Mouse (Mus musculus): ENCODE measurements around the gene Lsamp.

Gene Lsamp

GRCm38 (mm10) chr16:40182918-40183317, 198.8 kb downstream of the Lsamp start:
- DNase-seq (ENCODE audit: low read depth, low spot score), result no peak
- Histone ChIP-seq H3K27me3 (ENCODE audit: control insufficient read depth, insufficient read depth, low read length, poor library complexity, severe bottlenecking) (no peaks in the 10 kb centered on the region), H3K36me3 (ENCODE audit: control insufficient read depth, insufficient read depth, low read length, poor library complexity, severe bottlenecking) (no peaks in the 10 kb centered on the region)

GRCm38 (mm10) chr16:40187987-40188590, 203.9 kb downstream of the Lsamp start:
- DNase-seq (ENCODE audit: low read depth, low spot score), result no peak
- no peaks in the 10 kb centered on the region for H3K27me3 ChIP-seq (ENCODE audit: control insufficient read depth, insufficient read depth, low read length, poor library complexity, severe bottlenecking)
- no peaks in the 10 kb centered on the region for H3K36me3 ChIP-seq (ENCODE audit: control insufficient read depth, insufficient read depth, low read length, poor library complexity, severe bottlenecking)

- Histone ChIP-seq H3K36me3 (ENCODE audit: control insufficient read depth, insufficient read depth, low read length, poor library complexity, severe bottlenecking) (no peaks in the 10 kb centered on the region), H3K27me3 (ENCODE audit: control insufficient read depth, insufficient read depth, low read length, poor library complexity, severe bottlenecking) (no peaks in the 10 kb centered on the region)
- DNase-seq (ENCODE audit: low read depth, low spot score), result no peak
Observed at GRCm38 (mm10) chr16:40194401-40194800, 210.2 kb downstream of the Lsamp start.

- Histone ChIP-seq H3K27me3 (ENCODE audit: control insufficient read depth, insufficient read depth, low read length, poor library complexity, severe bottlenecking) (no peaks in the 10 kb centered on the region), H3K36me3 (ENCODE audit: control insufficient read depth, insufficient read depth, low read length, poor library complexity, severe bottlenecking) (no peaks in the 10 kb centered on the region)
- DNase-seq (ENCODE audit: low read depth, low spot score), result no peak
Observed at GRCm38 (mm10) chr16:40194839-40195238, 210.7 kb downstream of the Lsamp start.

- no peak for DNase-seq (ENCODE audit: low read depth, low spot score)
- Histone ChIP-seq H3K27me3 (ENCODE audit: control insufficient read depth, insufficient read depth, low read length, poor library complexity, severe bottlenecking) (no peaks in the 10 kb centered on the region), H3K36me3 (ENCODE audit: control insufficient read depth, insufficient read depth, low read length, poor library complexity, severe bottlenecking) (no peaks in the 10 kb centered on the region)
Observed at GRCm38 (mm10) chr16:40228627-40229026, 244.5 kb downstream of the Lsamp start.

GRCm38 (mm10) chr16:40233066-40233465, 248.9 kb downstream of the Lsamp start:
- H3K36me3 ChIP-seq (ENCODE audit: control insufficient read depth, insufficient read depth, low read length, poor library complexity, severe bottlenecking), result no peaks in the 10 kb centered on the region
- no peak for DNase-seq (ENCODE audit: low read depth, low spot score)

GRCm38 (mm10) chr16:40234151-40234895, 250.2 kb downstream of the Lsamp start:
- H3K36me3 ChIP-seq (ENCODE audit: control insufficient read depth, insufficient read depth, low read length, poor library complexity, severe bottlenecking), result no peaks in the 10 kb centered on the region
- H3K27me3 ChIP-seq (ENCODE audit: control insufficient read depth, insufficient read depth, low read length, poor library complexity, severe bottlenecking), result no peaks in the 10 kb centered on the region
- no peak for DNase-seq (ENCODE audit: low read depth, low spot score)

More at GRCm38 (mm10) chr16:40233066-40233465, 248.9 kb downstream of the Lsamp start:
- no peaks in the 10 kb centered on the region for H3K27me3 ChIP-seq (ENCODE audit: control insufficient read depth, insufficient read depth, low read length, poor library complexity, severe bottlenecking)

- H3K36me3 ChIP-seq (ENCODE audit: control insufficient read depth, insufficient read depth, low read length, poor library complexity, severe bottlenecking), result no peaks in the 10 kb centered on the region
- no peaks in the 10 kb centered on the region for H3K27me3 ChIP-seq (ENCODE audit: control insufficient read depth, insufficient read depth, low read length, poor library complexity, severe bottlenecking)
- DNase-seq (ENCODE audit: low read depth, low spot score), result no peak
Observed at GRCm38 (mm10) chr16:40271859-40272258, 287.7 kb downstream of the Lsamp start.

GRCm38 (mm10) chr16:40290132-40290531, 306.0 kb downstream of the Lsamp start:
- no peak for DNase-seq (ENCODE audit: low read depth, low spot score)
- Histone ChIP-seq H3K36me3 (ENCODE audit: control insufficient read depth, insufficient read depth, low read length, poor library complexity, severe bottlenecking) (no peaks in the 10 kb centered on the region), H3K27me3 (ENCODE audit: control insufficient read depth, insufficient read depth, low read length, poor library complexity, severe bottlenecking) (no peaks in the 10 kb centered on the region)

- H3K27me3 ChIP-seq (ENCODE audit: control insufficient read depth, insufficient read depth, low read length, poor library complexity, severe bottlenecking), result no peaks in the 10 kb centered on the region
- H3K36me3 ChIP-seq (ENCODE audit: control insufficient read depth, insufficient read depth, low read length, poor library complexity, severe bottlenecking), result no peaks in the 10 kb centered on the region
- DNase-seq (ENCODE audit: low read depth, low spot score), result no peak
Observed at GRCm38 (mm10) chr16:40294296-40294882, 310.2 kb downstream of the Lsamp start.

- Histone ChIP-seq H3K36me3 (ENCODE audit: control insufficient read depth, insufficient read depth, low read length, poor library complexity, severe bottlenecking) (no peaks in the 10 kb centered on the region), H3K27me3 (ENCODE audit: control insufficient read depth, insufficient read depth, low read length, poor library complexity, severe bottlenecking) (no peaks in the 10 kb centered on the region)
- no peak for DNase-seq (ENCODE audit: low read depth, low spot score)
Observed at GRCm38 (mm10) chr16:40295240-40295639, 311.1 kb downstream of the Lsamp start.

GRCm38 (mm10) chr16:40307666-40308065, 323.5 kb downstream of the Lsamp start:
- H3K36me3 ChIP-seq (ENCODE audit: control insufficient read depth, insufficient read depth, low read length, poor library complexity, severe bottlenecking), result no peaks in the 10 kb centered on the region
- no peak for DNase-seq (ENCODE audit: low read depth, low spot score)
- H3K27me3 ChIP-seq (ENCODE audit: control insufficient read depth, insufficient read depth, low read length, poor library complexity, severe bottlenecking), result no peaks in the 10 kb centered on the region

- Histone ChIP-seq H3K27me3 (ENCODE audit: control insufficient read depth, insufficient read depth, low read length, poor library complexity, severe bottlenecking) (no peaks in the 10 kb centered on the region), H3K36me3 (ENCODE audit: control insufficient read depth, insufficient read depth, low read length, poor library complexity, severe bottlenecking) (no peaks in the 10 kb centered on the region)
- DNase-seq (ENCODE audit: low read depth, low spot score), result no peak
Observed at GRCm38 (mm10) chr16:40316199-40316598, 332.0 kb downstream of the Lsamp start.

- no peaks in the 10 kb centered on the region for H3K36me3 ChIP-seq (ENCODE audit: control insufficient read depth, insufficient read depth, low read length, poor library complexity, severe bottlenecking)
- H3K27me3 ChIP-seq (ENCODE audit: control insufficient read depth, insufficient read depth, low read length, poor library complexity, severe bottlenecking), result no peaks in the 10 kb centered on the region
- no peak for DNase-seq (ENCODE audit: low read depth, low spot score)
Observed at GRCm38 (mm10) chr16:40324811-40325210, 340.6 kb downstream of the Lsamp start.

- H3K36me3 ChIP-seq (ENCODE audit: control insufficient read depth, insufficient read depth, low read length, poor library complexity, severe bottlenecking), result no peaks in the 10 kb centered on the region
- no peak for DNase-seq (ENCODE audit: low read depth, low spot score)
- H3K27me3 ChIP-seq (ENCODE audit: control insufficient read depth, insufficient read depth, low read length, poor library complexity, severe bottlenecking), result no peaks in the 10 kb centered on the region
Observed at GRCm38 (mm10) chr16:40328249-40328820, 344.2 kb downstream of the Lsamp start.
